Mouse (Mus musculus) megakaryocyte, embryonic 14.5 days (primary cell): ENCODE measurements at regions not wholly inside any gene's neighbourhood (a gene's known extent, or its start where the extent isn't known, plus 50 kb on each side); places are given as distances from the start of the nearest gene placed in this dataset.

Source experiments
- FLI1 ChIP-seq: IDR thresholded peaks from 2 replicates; pipeline ENCODE4 v1.6.1; 2012; ENCODE audit warnings: low read length, inconsistent platforms, mixed read lengths
- GATA1 ChIP-seq: IDR thresholded peaks from 3 replicates; pipeline ENCODE4 v1.6.1; 2012; ENCODE audit warnings: mixed read lengths, low read length, inconsistent platforms, borderline replicate concordance

GRCm38 (mm10) chr4:53354961-53355360 lies 85.3 kb upstream of the Slc44a1 start:
- TF ChIP-seq GATA1 (no peak), FLI1 (no peak)
